Mouse (Mus musculus): ENCODE results near the gene Tamm41. TPM values are rescaled to one million over a fixed set of nuclear protein-coding genes. Genes with fewer than 3 reads are reported as not detected.

The Tamm41 gene
- total RNA-seq, 2 experiments from 2014 or later = 31.2 to 31.8 TPM

GRCm38 (mm10) chr6:115029248-115029647, 8.4 kb downstream of the Tamm41 start:
- no peak for DNase-seq (ENCODE audit: low spot score in 2 of 2)

GRCm38 (mm10) chr6:115027485-115027992, 10.1 kb downstream of the Tamm41 start:
- no peak for DNase-seq (ENCODE audit: low spot score in 2 of 2)

- DNase-seq (ENCODE audit: low spot score in 2 of 2) = no peak
Measured at GRCm38 (mm10) chr6:115022876-115023275, 14.8 kb downstream of the Tamm41 start.

- no peak for DNase-seq (ENCODE audit: low spot score in 2 of 2)
Measured at GRCm38 (mm10) chr6:115015461-115015860, 22.2 kb downstream of the Tamm41 start.

GRCm38 (mm10) chr6:115013574-115013973, 24.1 kb downstream of the Tamm41 start:
- no peak for DNase-seq (ENCODE audit: low spot score in 2 of 2)

- DNase-seq (ENCODE audit: low spot score in 2 of 2) = no peak
Measured at GRCm38 (mm10) chr6:115011792-115012191, 25.9 kb downstream of the Tamm41 start.

- DNase-seq (ENCODE audit: low spot score in 2 of 2) = no peak
Measured at GRCm38 (mm10) chr6:115010815-115011214, 26.9 kb downstream of the Tamm41 start.

- no peak for DNase-seq (ENCODE audit: low spot score in 2 of 2)
Measured at GRCm38 (mm10) chr6:115010304-115010703, 27.4 kb downstream of the Tamm41 start.

- peak; percentile 47 to 65 for DNase-seq (ENCODE audit: low spot score in 2 of 2)
Measured at GRCm38 (mm10) chr6:115007728-115008127, 29.9 kb downstream of the Tamm41 start.

GRCm38 (mm10) chr6:115006948-115007347, 30.7 kb downstream of the Tamm41 start:
- DNase-seq (ENCODE audit: low spot score in 2 of 2) = no peak

- no peak for DNase-seq (ENCODE audit: low spot score in 2 of 2)
Measured at GRCm38 (mm10) chr6:115006065-115006464, 31.6 kb downstream of the Tamm41 start.

GRCm38 (mm10) chr6:115005351-115005890, 32.3 kb downstream of the Tamm41 start:
- DNase-seq (ENCODE audit: low spot score in 2 of 2) = no peak

- no peak for DNase-seq (ENCODE audit: low spot score in 2 of 2)
Measured at GRCm38 (mm10) chr6:115004636-115005035, 33.0 kb downstream of the Tamm41 start.

- DNase-seq (ENCODE audit: low spot score in 2 of 2) = no peak
Measured at GRCm38 (mm10) chr6:114998374-114999031, 39.2 kb downstream of the Tamm41 start.

- no peak for DNase-seq (ENCODE audit: low spot score in 2 of 2)
Measured at GRCm38 (mm10) chr6:114997471-114997870, 40.2 kb downstream of the Tamm41 start.

- no peak for DNase-seq (ENCODE audit: low spot score in 2 of 2)
Measured at GRCm38 (mm10) chr6:114996910-114997309, 40.8 kb downstream of the Tamm41 start.

- no peak for DNase-seq (ENCODE audit: low spot score in 2 of 2)
Measured at GRCm38 (mm10) chr6:114994079-114994478, 43.6 kb downstream of the Tamm41 start.

GRCm38 (mm10) chr6:114993659-114994058, 44.0 kb downstream of the Tamm41 start:
- no peak for DNase-seq (ENCODE audit: low spot score in 2 of 2)

- no peak for DNase-seq (ENCODE audit: low spot score in 2 of 2)
Measured at GRCm38 (mm10) chr6:114991909-114992308, 45.8 kb downstream of the Tamm41 start.

GRCm38 (mm10) chr6:114988619-114988980, 49.1 kb downstream of the Tamm41 start:
- no peak for DNase-seq (ENCODE audit: low spot score in 2 of 2)

GRCm38 (mm10) chr6:114987966-114988618, 49.6 kb downstream of the Tamm41 start:
- no peak for DNase-seq (ENCODE audit: low spot score in 2 of 2)

- no peak for DNase-seq (ENCODE audit: low spot score in 2 of 2)
Measured at GRCm38 (mm10) chr6:114982671-114983070, 55.0 kb downstream of the Tamm41 start.
